Mouse (Mus musculus) frontal cortex, postnatal 10 days (tissue): ENCODE data around the gene Tmem94.

ENCODE experiments used
- DNase-seq, 2 experiments: peaks; one replicate each; pipeline ENCODE4 v3.0.0; 2022; ENCODE audit warnings: low spot score in 2 of 2, mixed read lengths in 1 of 2

The Tmem94 gene

GRCm38 (mm10) chr11:115766356-115766943 lies 1.2 kb downstream of the Tmem94 start:
- no peak for DNase-seq

DNA sequence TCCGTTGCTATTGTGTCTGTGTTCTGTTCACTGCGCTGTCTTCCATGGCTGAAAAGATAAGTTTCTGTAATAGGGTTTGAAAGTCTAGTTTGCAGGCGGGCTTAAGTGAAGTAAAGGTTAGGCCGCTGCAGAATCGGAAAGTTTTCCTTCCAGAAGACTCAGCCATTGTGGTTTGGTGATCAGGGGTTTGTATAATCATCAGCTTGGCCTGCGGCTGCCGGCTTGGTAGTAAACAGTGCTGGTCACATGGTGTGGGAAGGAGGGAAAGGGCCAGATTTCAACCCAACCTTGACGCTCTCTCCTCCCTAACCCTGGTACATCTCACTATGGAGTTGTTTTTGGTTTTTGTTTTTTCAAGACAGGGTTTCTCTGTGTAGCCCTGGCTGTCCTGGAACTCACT lies 1.7 kb downstream of the Tmem94 start:
- no peak for DNase-seq

DNA sequence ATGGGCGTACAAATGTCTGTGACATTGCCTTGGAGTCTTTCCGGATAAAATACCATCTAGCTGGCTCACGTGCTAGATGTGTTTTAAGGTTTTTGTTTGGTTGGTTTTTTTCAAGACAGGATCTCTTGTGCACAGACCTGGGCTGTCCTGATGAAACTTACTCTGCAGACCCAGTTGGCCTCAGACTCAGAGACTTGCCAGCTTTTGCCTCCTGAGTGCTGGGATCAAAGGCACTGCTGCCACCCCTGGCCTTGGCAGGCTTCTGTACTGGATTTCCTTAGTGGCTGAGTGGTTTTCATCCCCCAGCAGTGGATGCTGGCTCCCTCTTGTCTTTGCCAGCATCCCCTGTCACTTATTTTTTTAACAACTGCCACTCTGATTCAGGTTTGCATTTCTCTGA lies 3.7 kb downstream of the Tmem94 start:
- no peak for DNase-seq

DNA sequence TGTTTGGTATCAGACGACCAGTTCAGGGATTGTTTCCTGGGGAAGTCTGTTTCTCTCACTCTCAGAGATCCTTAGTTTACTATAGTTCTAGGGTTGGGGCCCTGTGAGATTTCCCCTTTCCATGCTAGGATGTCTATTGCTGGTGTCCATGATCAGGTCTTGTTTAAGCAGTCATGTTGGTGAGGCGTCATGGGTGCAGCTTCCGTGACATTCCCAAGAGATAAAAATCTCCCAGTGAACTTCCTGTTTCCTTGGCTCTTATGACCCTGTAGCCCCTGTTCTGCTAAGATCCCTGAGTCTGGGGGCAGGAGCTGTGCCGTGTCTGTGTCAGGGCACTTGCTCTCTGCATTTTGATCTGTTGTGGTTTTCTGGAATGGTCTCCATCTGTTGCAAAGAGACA lies 9.4 kb downstream of the Tmem94 start:
- no peak for DNase-seq

- peak in 1 of 2 experiments; percentile 6 for DNase-seq
Observed at GRCm38 (mm10) chr11:115775821-115776665, 10.8 kb downstream of the Tmem94 start.

GRCm38 (mm10) chr11:115776954-115777353 lies 11.7 kb downstream of the Tmem94 start:
- no peak for DNase-seq

GRCm38 (mm10) chr11:115777487-115778335 lies 12.5 kb downstream of the Tmem94 start:
- DNase-seq: no peak

DNA sequence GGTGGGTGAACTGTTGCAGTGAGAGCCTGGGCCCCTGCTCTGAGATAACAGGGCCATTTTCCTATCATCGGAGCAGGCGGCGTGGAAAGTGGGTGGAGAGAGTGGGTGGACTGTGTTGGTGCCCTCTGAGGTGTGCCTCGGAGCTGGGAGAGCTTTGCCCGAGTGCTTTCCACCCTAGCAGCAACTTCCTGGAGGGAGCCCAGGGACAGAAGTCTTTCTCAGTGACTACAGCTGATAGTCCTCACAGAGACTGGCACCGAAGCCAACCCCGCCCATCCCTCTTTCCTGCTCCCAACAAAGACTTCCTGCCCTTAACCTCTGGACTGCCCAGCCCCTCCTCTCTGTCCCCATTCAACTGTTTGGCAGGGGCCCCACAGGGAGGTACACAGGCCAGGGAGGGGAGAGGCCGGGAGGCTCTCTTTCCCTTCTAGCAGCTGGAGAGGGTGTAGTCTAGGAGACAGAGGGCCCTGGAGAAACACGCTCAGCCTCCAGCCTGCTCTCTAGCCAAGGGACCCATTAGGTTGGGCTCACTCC lies 13.9 kb downstream of the Tmem94 start:
- peak; percentile 43 to 57 for DNase-seq

GRCm38 (mm10) chr11:115780141-115781070 lies 15.2 kb downstream of the Tmem94 start:
- DNase-seq: peak in 1 of 2 experiments; percentile 41

- DNase-seq: no peak
Observed at GRCm38 (mm10) chr11:115786473-115786872, 21.2 kb downstream of the Tmem94 start.

GRCm38 (mm10) chr11:115789787-115790186 lies 24.6 kb downstream of the Tmem94 start:
- DNase-seq: no peak

- DNase-seq: no peak
Observed at GRCm38 (mm10) chr11:115791919-115792318, 26.7 kb downstream of the Tmem94 start.

GRCm38 (mm10) chr11:115792353-115792752 lies 27.1 kb downstream of the Tmem94 start:
- DNase-seq: no peak

DNA sequence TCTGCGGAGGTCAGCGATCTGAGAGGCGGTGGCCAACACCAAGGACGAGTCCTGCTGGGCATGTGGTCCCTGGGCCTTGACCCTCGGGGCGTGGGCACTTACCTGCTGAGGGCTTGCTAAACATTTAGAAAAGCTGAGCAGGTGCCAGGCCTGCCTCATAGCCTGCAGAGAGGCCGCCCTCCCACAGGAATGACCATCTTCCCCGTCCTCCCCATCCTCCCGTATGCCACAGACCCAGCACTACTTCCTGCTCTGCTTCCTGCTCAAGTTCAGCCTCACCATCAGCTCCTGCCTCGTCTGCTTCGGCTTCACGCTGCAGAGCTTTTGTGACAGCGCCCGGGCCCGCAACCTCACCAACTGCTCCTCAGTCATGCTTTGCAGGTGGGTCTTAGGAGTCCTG lies 31.7 kb downstream of the Tmem94 start:
- DNase-seq: no peak

GRCm38 (mm10) chr11:115797665-115798064 lies 32.4 kb downstream of the Tmem94 start:
- no peak for DNase-seq

DNA sequence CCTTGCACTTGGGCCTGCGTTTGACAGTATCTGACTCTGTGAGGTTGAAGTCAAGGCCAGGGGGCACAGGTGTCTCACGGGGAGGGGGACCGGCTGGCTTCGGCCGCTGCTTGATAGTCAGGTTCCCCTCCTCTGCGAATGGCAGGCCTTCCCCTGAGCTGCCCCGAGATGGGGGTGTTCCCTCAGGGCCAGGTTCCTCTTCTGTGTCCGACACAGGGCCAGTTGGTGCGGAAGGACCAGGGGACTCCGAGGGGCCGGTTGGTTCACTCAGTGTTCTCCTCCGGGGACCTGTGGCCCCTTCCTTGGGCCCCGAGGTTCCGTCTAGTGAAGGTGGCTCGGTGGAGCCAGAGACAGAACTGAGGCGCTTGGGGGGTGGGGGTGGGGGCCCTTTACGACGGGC lies 35.7 kb downstream of the Tmem94 start:
- DNase-seq: no peak

GRCm38 (mm10) chr11:115803072-115803709 lies 38.0 kb downstream of the Tmem94 start:
- no peak for DNase-seq

- DNase-seq: no peak
Observed at GRCm38 (mm10) chr11:115805005-115805404, 39.8 kb downstream of the Tmem94 start.

GRCm38 (mm10) chr11:115806154-115806553 lies 40.9 kb downstream of the Tmem94 start:
- DNase-seq: no peak

DNA sequence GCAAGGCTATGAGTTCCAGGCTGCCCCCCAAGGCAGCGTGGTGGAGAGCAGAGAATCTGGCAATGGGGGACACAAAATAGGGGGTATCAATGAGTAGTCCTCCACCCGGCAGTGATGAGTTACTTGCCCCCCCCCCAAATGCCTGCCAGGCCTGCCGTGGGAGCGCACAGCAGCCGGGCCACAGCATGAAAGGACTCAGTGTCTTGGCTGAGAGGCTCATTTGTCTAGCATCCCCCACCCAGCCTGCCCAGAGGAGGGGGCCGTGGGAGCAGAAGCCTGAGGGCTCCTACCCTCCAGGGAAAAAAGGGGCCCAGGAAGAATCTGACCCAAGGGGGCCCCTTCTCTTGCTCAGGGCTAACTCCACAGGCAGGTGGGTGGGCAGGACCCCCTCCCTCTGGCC lies 42.1 kb downstream of the Tmem94 start:
- peak in 1 of 2 experiments; percentile 39 for DNase-seq
